Mouse (Mus musculus): Measurements from ENCODE around the gene Ccdc162.

Ccdc162 gene

GRCm38 (mm10) chr10:41716029-41716897 lies at the start of gene Ccdc162:
TSS of gene Ccdc162 (minus strand) at chr10:41716634.
- DNase-seq: no peak

GRCm38 (mm10) chr10:41765586-41765985 lies 49.2 kb upstream of the Ccdc162 start:
- DNase-seq: no peak

- no peak for DNase-seq
These were observed 47.4 kb upstream of the Ccdc162 start for GRCm38 (mm10) chr10:41763741-41764385.

- DNase-seq: no peak
These were observed 44.4 kb upstream of the Ccdc162 start for GRCm38 (mm10) chr10:41760866-41761265.

GRCm38 (mm10) chr10:41758041-41758440 lies 41.6 kb upstream of the Ccdc162 start:
- DNase-seq: no peak

GRCm38 (mm10) chr10:41757226-41757625 lies 40.8 kb upstream of the Ccdc162 start:
- DNase-seq: no peak

GRCm38 (mm10) chr10:41751867-41752480 lies 35.5 kb upstream of the Ccdc162 start:
- no peak for DNase-seq

GRCm38 (mm10) chr10:41749306-41749705 lies 32.9 kb upstream of the Ccdc162 start:
- DNase-seq: no peak

- DNase-seq: peak; percentile 25
These were observed 30.1 kb upstream of the Ccdc162 start for GRCm38 (mm10) chr10:41746554-41746953.

- DNase-seq: no peak
These were observed 27.6 kb upstream of the Ccdc162 start for GRCm38 (mm10) chr10:41744006-41744405.

- no peak for DNase-seq
These were observed 23.8 kb upstream of the Ccdc162 start for GRCm38 (mm10) chr10:41740221-41740620.

- DNase-seq: no peak
These were observed 20.8 kb upstream of the Ccdc162 start for GRCm38 (mm10) chr10:41737245-41737644.

GRCm38 (mm10) chr10:41735398-41735797 lies 19.0 kb upstream of the Ccdc162 start:
- DNase-seq: no peak

GRCm38 (mm10) chr10:41733214-41733613 lies 16.8 kb upstream of the Ccdc162 start:
- DNase-seq: no peak

- no peak for DNase-seq
These were observed 15.5 kb upstream of the Ccdc162 start for GRCm38 (mm10) chr10:41731932-41732331.

- no peak for DNase-seq
These were observed 14.3 kb upstream of the Ccdc162 start for GRCm38 (mm10) chr10:41730746-41731145.

GRCm38 (mm10) chr10:41726215-41726614 lies 9.8 kb upstream of the Ccdc162 start:
- no peak for DNase-seq

- DNase-seq: no peak
These were observed 3.2 kb upstream of the Ccdc162 start for GRCm38 (mm10) chr10:41719587-41719986.

GRCm38 (mm10) chr10:41715557-41715956 lies 877 bp downstream of the Ccdc162 start:
- no peak for DNase-seq

GRCm38 (mm10) chr10:41711467-41711866 lies 5.0 kb downstream of the Ccdc162 start:
- DNase-seq: no peak

GRCm38 (mm10) chr10:41710773-41711172 lies 5.7 kb downstream of the Ccdc162 start:
- DNase-seq: no peak

GRCm38 (mm10) chr10:41709341-41709740 lies 7.1 kb downstream of the Ccdc162 start:
- DNase-seq: no peak

- DNase-seq: no peak
These were observed 16.8 kb downstream of the Ccdc162 start for GRCm38 (mm10) chr10:41699669-41700068.

GRCm38 (mm10) chr10:41697040-41697439 lies 19.4 kb downstream of the Ccdc162 start:
- DNase-seq: no peak

All from right cerebral cortex, postnatal 25 days (tissue).